Mouse (Mus musculus): ENCODE measurements at regions not wholly inside any gene's neighbourhood (a gene's known extent, or its start where the extent isn't known, plus 50 kb on each side); places are given as distances from the start of the nearest gene placed in this dataset.

GRCm38 (mm10) chr6:16607393-16608023, 290.7 kb downstream of the Tfec start:
- no peaks in the 10 kb centered on the region for H3K27me3 ChIP-seq (ENCODE audit: control insufficient read depth, insufficient read depth, low read length)
- H3K36me3 ChIP-seq (ENCODE audit: control insufficient read depth, insufficient read depth, low read length) = no peaks in the 10 kb centered on the region
- no peak overlapping the region for H3K9ac ChIP-seq (ENCODE audit: low read length)
- 39% methylated on average over 9 of the region's 9 CpGs for WGBS
- H3K4me1 ChIP-seq (replicated peaks; ENCODE audit: control insufficient read depth, insufficient read depth, low read length) = no peaks in the 10 kb centered on the region
- no peak overlapping the region for H3K4me2 ChIP-seq (ENCODE audit: low read depth, low read length, severe bottlenecking)
- ATAC-seq (replicated peaks; ENCODE audit: low FRiP score) (peak; percentile 83), DNase-seq (ENCODE audit: low spot score) (no peak)
- H3K27ac ChIP-seq (ENCODE audit: low read depth, low read length) = no peak overlapping the region
- H3K9me3 ChIP-seq (ENCODE audit: control insufficient read depth, low read length) = no peaks in the 10 kb centered on the region
- no peak overlapping the region for H3K4me3 ChIP-seq (ENCODE audit: low read depth, low read length)

- Histone ChIP-seq H3K4me1 (replicated peaks; ENCODE audit: control insufficient read depth, insufficient read depth, low read length) (no peaks in the 10 kb centered on the region), H3K36me3 (ENCODE audit: control insufficient read depth, insufficient read depth, low read length) (no peaks in the 10 kb centered on the region), H3K9me3 (ENCODE audit: control insufficient read depth, low read length) (no peaks in the 10 kb centered on the region), H3K4me3 (ENCODE audit: low read depth, low read length) (no peak overlapping the region), H3K27ac (ENCODE audit: low read depth, low read length) (no peak overlapping the region), H3K9ac (ENCODE audit: low read length) (no peak overlapping the region), H3K4me2 (ENCODE audit: low read depth, low read length, severe bottlenecking) (no peak overlapping the region), H3K27me3 (ENCODE audit: control insufficient read depth, insufficient read depth, low read length) (no peaks in the 10 kb centered on the region)
- peak; percentile 73 for ATAC-seq (replicated peaks; ENCODE audit: low FRiP score)
- no peak for DNase-seq (ENCODE audit: low spot score)
- 69% methylated on average over 4 of the region's 4 CpGs for WGBS
Measured at GRCm38 (mm10) chr6:16606687-16607392, 291.4 kb downstream of the Tfec start.

GRCm38 (mm10) chr6:16592411-16592810, 305.8 kb downstream of the Tfec start:
- Histone ChIP-seq H3K4me3 (ENCODE audit: low read depth, low read length) (no peak overlapping the region), H3K4me2 (ENCODE audit: low read depth, low read length, severe bottlenecking) (no peak overlapping the region), H3K36me3 (ENCODE audit: control insufficient read depth, insufficient read depth, low read length) (no peaks in the 10 kb centered on the region), H3K27me3 (ENCODE audit: control insufficient read depth, insufficient read depth, low read length) (no peaks in the 10 kb centered on the region), H3K9ac (ENCODE audit: low read length) (no peak overlapping the region), H3K9me3 (ENCODE audit: control insufficient read depth, low read length) (no peaks in the 10 kb centered on the region), H3K27ac (ENCODE audit: low read depth, low read length) (no peak overlapping the region), H3K4me1 (replicated peaks; ENCODE audit: control insufficient read depth, insufficient read depth, low read length) (no peaks in the 10 kb centered on the region)
- WGBS = 73% methylated on average over 2 of the region's 2 CpGs
- ATAC-seq (replicated peaks; ENCODE audit: low FRiP score) = no peak
- DNase-seq (ENCODE audit: low spot score) = no peak

GRCm38 (mm10) chr6:16582302-16582701, 315.9 kb downstream of the Tfec start:
- ATAC-seq (replicated peaks; ENCODE audit: low FRiP score) (no peak), DNase-seq (ENCODE audit: low spot score) (no peak)
- H3K9ac ChIP-seq (ENCODE audit: low read length) = no peak overlapping the region
- no peaks in the 10 kb centered on the region for H3K27me3 ChIP-seq (ENCODE audit: control insufficient read depth, insufficient read depth, low read length)
- H3K9me3 ChIP-seq (ENCODE audit: control insufficient read depth, low read length) = no peaks in the 10 kb centered on the region
- H3K4me2 ChIP-seq (ENCODE audit: low read depth, low read length, severe bottlenecking) = no peak overlapping the region
- no peaks in the 10 kb centered on the region for H3K4me1 ChIP-seq (replicated peaks; ENCODE audit: control insufficient read depth, insufficient read depth, low read length)
- no peak overlapping the region for H3K27ac ChIP-seq (ENCODE audit: low read depth, low read length)
- no peaks in the 10 kb centered on the region for H3K36me3 ChIP-seq (ENCODE audit: control insufficient read depth, insufficient read depth, low read length)
- WGBS = 80% methylated on average over 7 of the region's 7 CpGs
- H3K4me3 ChIP-seq (ENCODE audit: low read depth, low read length) = no peak overlapping the region

GRCm38 (mm10) chr6:16581801-16582200, 316.4 kb downstream of the Tfec start:
- H3K27me3 ChIP-seq (ENCODE audit: control insufficient read depth, insufficient read depth, low read length) = no peaks in the 10 kb centered on the region
- H3K4me1 ChIP-seq (replicated peaks; ENCODE audit: control insufficient read depth, insufficient read depth, low read length) = no peaks in the 10 kb centered on the region
- no peaks in the 10 kb centered on the region for H3K9me3 ChIP-seq (ENCODE audit: control insufficient read depth, low read length)
- no peak overlapping the region for H3K9ac ChIP-seq (ENCODE audit: low read length)
- no peak overlapping the region for H3K27ac ChIP-seq (ENCODE audit: low read depth, low read length)
- 78% methylated on average over 4 of the region's 4 CpGs for WGBS
- no peak overlapping the region for H3K4me3 ChIP-seq (ENCODE audit: low read depth, low read length)
- no peaks in the 10 kb centered on the region for H3K36me3 ChIP-seq (ENCODE audit: control insufficient read depth, insufficient read depth, low read length)
- H3K4me2 ChIP-seq (ENCODE audit: low read depth, low read length, severe bottlenecking) = no peak overlapping the region
- ATAC-seq (replicated peaks; ENCODE audit: low FRiP score) = no peak
- no peak for DNase-seq (ENCODE audit: low spot score)

GRCm38 (mm10) chr6:16575875-16576274, 322.4 kb downstream of the Tfec start:
- ATAC-seq (replicated peaks; ENCODE audit: low FRiP score) = no peak
- Histone ChIP-seq H3K9ac (ENCODE audit: low read length) (no peak overlapping the region), H3K4me1 (replicated peaks; ENCODE audit: control insufficient read depth, insufficient read depth, low read length) (no peaks in the 10 kb centered on the region), H3K36me3 (ENCODE audit: control insufficient read depth, insufficient read depth, low read length) (no peaks in the 10 kb centered on the region), H3K27me3 (ENCODE audit: control insufficient read depth, insufficient read depth, low read length) (no peaks in the 10 kb centered on the region), H3K4me2 (ENCODE audit: low read depth, low read length, severe bottlenecking) (no peak overlapping the region), H3K9me3 (ENCODE audit: control insufficient read depth, low read length) (no peaks in the 10 kb centered on the region), H3K4me3 (ENCODE audit: low read depth, low read length) (no peak overlapping the region), H3K27ac (ENCODE audit: low read depth, low read length) (no peak overlapping the region)
- WGBS = 87% methylated on average over 2 of the region's 2 CpGs
- DNase-seq (ENCODE audit: low spot score) = no peak

GRCm38 (mm10) chr6:16572828-16573227, 325.4 kb downstream of the Tfec start:
- ATAC-seq (replicated peaks; ENCODE audit: low FRiP score) = no peak
- no peaks in the 10 kb centered on the region for H3K9me3 ChIP-seq (ENCODE audit: control insufficient read depth, low read length)
- H3K27ac ChIP-seq (ENCODE audit: low read depth, low read length) = no peak overlapping the region
- H3K4me3 ChIP-seq (ENCODE audit: low read depth, low read length) = no peak overlapping the region
- H3K36me3 ChIP-seq (ENCODE audit: control insufficient read depth, insufficient read depth, low read length) = no peaks in the 10 kb centered on the region
- H3K9ac ChIP-seq (ENCODE audit: low read length) = no peak overlapping the region
- DNase-seq (ENCODE audit: low spot score) = no peak
- H3K4me1 ChIP-seq (replicated peaks; ENCODE audit: control insufficient read depth, insufficient read depth, low read length) = no peaks in the 10 kb centered on the region
- WGBS = 71% methylated on average over 6 of the region's 6 CpGs
- H3K27me3 ChIP-seq (ENCODE audit: control insufficient read depth, insufficient read depth, low read length) = no peaks in the 10 kb centered on the region
- no peak overlapping the region for H3K4me2 ChIP-seq (ENCODE audit: low read depth, low read length, severe bottlenecking)

GRCm38 (mm10) chr6:16551945-16552673, 346.1 kb downstream of the Tfec start:
- Histone ChIP-seq H3K4me2 (ENCODE audit: low read depth, low read length, severe bottlenecking) (no peak overlapping the region), H3K27ac (ENCODE audit: low read depth, low read length) (no peak overlapping the region), H3K9me3 (ENCODE audit: control insufficient read depth, low read length) (no peaks in the 10 kb centered on the region), H3K36me3 (ENCODE audit: control insufficient read depth, insufficient read depth, low read length) (no peaks in the 10 kb centered on the region), H3K27me3 (ENCODE audit: control insufficient read depth, insufficient read depth, low read length) (no peaks in the 10 kb centered on the region), H3K4me3 (ENCODE audit: low read depth, low read length) (no peak overlapping the region), H3K9ac (ENCODE audit: low read length) (no peak overlapping the region), H3K4me1 (replicated peaks; ENCODE audit: control insufficient read depth, insufficient read depth, low read length) (no peaks in the 10 kb centered on the region)
- 67% methylated on average over 7 of the region's 7 CpGs for WGBS
- ATAC-seq (replicated peaks; ENCODE audit: low FRiP score) = no peak
- DNase-seq (ENCODE audit: low spot score) = no peak
